Mouse (Mus musculus) heart, postnatal 14 days (tissue): ENCODE measurements at regions not wholly inside any gene's neighbourhood (a gene's known extent, or its start where the extent isn't known, plus 50 kb on each side); places are given as distances from the start of the nearest gene placed in this dataset.

Source experiments
- DNase-seq, 2 experiments: peaks; one replicate each; pipeline ENCODE4 v3.0.0; 2021 to 2022
- intact Hi-C: fragments of 180-260 bp; cut with DNase I; formaldehyde crosslinking; loops from one replicate; pipeline ENCODE4 v1.15.1; 2025

DNA sequence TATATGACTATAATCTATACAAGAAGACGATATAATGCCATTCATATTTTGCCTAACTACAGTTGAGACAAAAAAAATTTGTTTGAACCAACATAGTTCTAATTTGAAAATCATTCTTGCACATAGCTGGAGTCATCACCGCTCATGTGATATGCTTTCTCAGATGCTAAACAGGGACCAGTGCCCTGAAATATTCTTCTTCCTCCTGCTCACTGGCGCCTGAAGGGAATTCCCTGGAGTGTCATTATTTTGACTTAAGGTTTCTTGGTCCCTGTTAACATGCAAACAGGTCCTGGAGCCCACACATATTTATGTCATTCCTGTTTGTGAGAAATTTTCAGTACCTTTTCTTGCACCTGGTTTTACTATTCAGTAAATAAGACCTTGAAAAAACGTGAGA, 177.5 kb upstream of the Syt1 start:
- intact Hi-C loops: no loop called here
- no peak for DNase-seq

DNA sequence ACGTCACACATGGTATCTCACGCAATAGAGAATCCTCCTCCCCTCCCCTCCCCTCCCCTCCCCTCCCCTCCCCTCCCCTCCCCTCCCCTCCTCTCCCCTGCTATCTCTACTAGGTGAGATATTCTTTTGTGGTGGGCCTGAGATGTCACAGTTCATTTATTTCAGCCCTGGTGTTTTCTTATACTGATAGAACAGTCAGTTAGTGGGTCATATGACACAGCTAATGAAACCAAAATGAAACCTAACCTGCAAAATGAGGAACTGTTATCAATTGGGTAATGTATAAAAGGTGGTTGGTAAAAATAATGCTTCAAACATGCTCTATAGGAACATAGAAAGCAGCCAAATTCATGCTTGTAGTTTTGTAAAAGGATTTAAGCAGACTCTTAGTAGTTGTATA, 174.5 kb upstream of the Syt1 start:
- intact Hi-C loops: no loop called here
- DNase-seq: no peak

DNA sequence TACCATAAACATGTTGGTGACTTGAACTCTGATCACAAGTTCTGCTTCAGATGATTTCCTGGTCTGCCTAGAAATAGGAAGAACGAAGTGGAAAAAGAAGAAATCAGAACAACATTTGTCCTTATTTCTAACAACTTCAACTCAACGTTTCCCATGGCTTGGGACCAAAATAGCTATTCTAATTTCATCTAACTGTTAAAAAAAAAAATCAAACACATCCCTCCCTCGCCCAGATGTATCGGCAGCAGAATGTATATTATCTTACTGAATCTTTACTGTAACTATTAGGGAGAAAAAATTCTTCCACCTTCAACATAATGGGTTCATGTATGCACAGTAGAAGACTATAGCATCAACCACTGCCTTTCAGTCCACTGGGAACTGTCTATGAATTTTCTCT, 169.7 kb upstream of the Syt1 start:
- no peak for DNase-seq
- intact Hi-C loops: no loop called here

DNA sequence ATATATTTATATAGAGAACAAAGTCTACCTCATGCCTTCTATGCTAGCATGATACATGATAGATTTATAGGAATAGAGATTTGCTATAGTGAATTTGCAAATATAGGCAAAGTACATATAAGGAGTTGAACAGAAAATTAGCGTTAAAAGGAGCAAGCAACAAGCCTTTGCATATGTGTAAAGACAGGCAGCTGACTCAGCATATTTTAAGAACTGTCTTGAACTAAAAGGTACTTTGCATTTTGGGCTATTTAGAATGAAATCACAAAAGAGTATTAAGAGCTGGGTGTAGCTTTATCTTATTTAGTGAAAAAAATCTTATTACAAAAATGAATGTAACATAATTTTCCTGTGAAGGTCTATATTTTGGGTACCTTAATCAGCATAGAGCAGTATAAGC, 149.9 kb upstream of the Syt1 start:
- DNase-seq: no peak
- intact Hi-C loops: no loop called here

DNA sequence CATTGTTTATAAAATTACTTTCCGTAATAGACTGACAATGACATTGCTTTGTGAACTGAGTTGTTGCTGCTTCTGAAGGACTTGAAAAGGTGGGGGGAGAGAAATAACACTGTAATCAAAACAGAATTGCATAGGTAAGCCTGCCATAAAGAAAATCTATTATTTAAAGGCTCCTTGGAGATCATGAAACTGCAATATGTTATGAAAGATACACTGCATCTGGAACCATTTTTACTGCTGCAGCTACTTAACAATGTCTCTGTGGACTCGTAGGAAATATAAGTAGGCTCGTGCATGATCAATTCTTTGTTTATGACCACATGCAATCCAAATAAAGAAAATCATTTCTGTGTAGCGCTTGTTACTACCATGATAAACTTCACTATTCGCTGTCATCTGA, 145.0 kb upstream of the Syt1 start:
- no peak for DNase-seq
- intact Hi-C loops: no loop called here

DNA sequence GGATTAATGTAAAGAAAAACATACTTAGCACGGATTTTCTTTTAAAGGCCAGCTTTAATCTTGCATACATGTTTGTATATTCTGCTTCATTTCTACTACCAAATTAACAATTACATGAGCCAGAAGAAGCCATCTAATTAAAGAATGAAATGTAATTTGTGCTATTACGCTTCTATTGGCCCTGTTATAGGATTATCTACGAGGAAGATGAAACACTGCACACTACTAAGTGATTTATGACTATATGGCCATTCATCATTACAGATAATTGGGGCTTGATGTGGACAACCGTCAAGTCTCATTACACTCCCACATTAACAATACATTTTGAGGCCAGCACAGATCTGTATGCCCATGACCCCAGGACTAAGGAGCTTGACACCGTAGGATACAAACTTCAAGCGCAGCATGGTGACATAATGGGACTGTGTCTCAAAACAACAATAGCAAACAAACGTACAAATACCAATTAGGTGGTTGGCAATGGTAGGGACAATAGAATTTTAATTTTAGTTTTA, 129.7 kb upstream of the Syt1 start:
- intact Hi-C loops: no loop called here
- DNase-seq: no peak

DNA sequence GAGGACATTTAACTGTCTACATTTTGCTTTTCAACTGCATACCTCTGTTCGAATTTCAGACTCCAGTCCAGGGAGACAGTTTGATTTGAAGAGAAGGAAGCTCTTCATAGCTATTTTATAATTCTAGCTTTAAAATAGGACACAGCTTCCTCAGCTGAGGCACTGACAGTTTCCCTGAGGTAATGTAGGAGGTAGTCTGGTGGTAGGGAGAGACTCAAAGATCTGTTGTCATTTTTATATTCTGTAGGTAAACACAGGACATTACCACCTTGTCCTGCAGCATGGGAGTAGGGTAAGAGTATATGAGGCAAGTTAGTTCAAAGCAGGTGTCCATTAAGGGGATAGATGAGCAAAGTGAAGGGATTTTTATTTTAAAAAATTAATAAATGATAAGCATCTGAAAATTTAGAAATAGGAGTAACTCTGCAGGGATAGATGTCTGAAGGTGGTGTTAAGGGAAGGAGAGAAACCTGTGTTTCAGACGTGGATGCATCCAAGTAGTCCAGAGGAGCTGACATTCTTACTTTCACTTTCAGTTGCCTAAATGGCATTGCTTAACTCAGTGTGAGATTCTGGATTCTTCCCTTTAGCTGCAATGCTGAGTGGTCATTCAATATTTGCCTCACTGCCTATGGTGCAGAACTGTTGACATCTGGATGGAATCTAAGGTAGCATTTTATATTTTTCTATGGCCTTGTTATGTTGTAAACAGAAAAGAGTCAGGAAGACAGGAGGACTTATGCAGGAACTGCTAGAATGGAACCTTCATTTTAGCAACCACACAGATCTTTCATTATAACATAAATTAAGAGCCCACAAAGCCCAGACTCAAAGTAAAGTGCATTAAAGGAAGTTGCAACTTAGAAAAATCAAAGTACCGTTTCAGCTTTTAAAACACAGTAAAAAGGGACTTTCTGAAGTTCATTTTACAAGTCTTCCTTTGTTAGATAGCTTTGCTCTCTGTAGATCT, 126.3 kb upstream of the Syt1 start:
- DNase-seq: no peak
- intact Hi-C loops: no loop called here

DNA sequence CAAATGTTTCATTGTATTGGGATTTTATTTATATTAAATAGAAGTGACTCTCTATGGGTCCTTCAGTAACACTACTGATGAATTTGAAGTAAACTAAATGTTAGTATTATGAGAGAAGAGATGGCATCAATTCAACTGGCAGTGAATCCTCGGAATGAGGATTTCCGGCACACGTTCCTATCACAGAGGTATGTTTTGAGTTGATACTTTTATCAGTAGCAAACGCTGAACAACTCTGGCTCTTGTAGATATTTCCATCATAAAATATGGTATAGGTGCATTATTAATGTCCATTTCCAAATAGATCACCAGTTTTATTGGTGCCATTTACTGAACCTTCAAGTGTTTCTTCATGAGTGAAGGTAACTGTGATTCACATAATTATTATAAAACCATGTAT, 123.7 kb upstream of the Syt1 start:
- intact Hi-C loops: no loop called here
- DNase-seq: no peak

DNA sequence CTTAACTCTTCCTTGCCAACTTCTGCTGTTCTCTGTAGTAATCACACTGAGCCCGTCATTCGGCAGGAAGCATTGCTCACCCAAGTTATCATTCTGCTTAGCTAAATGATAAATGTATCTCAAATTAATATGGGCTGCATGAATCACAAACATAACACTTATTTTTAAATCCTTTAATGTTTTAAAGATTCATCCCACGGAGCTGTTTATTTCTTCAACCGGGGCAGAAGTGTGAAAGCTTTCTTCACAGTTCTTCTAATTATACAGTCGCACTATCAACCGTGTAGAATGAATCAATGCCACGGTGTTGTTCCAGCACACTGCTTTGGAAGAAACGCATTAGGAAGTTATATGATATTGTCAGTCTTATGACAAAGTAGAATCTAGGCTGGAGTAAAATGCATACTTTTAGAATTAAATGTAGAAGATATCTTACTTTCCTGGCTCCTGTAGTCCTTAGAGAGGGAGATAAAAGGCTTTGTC, 121.3 kb upstream of the Syt1 start:
- no peak for DNase-seq
- intact Hi-C loops: no loop called here

DNA sequence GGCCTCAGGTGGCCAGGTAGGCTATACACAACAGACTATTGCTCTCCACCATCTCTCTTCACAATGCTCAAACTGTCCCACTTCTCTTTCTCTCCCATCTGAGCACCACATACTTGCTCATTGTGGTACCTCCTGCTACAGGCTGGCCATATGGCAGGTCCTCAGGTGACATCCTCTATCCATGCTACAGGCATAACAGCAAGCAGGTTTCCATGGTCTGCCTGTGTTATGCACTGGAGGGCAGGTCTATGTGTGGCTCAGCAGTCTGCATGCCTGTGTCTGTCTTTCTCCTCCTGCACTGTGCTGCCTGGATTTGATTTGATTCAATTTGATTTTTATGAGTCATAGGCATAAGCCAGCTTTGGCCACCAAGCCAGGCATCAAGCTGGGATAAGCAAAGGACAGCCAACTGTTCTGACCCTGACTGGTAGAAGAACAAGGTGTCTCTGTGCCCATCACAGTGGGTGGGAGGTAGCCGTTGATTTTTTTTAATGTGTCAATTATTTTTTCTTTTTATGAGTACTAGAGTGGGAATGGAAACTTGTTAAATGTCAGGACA, 118.8 kb upstream of the Syt1 start:
- intact Hi-C loops: no loop called here
- no peak for DNase-seq

DNA sequence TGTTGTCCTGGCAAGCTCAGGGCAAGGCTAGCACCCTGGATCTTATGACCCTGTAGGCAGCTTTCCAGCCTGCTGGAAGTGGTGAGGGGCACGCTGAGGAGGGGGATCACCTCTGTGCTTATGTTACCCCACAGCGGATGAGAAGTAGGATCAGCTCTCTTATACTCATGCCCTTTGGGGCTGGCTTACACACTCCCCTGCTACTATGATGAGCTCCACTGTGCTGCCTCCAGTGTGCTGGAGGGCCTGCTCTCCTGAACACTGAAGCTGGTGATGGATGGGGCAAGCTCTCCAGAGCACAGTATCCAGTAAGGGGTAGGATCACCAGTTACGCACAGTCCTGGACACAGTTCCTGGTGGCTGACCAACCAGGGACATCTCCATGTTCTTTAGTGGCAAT, 118.3 kb upstream of the Syt1 start:
- intact Hi-C loops: no loop called here
- no peak for DNase-seq

DNA sequence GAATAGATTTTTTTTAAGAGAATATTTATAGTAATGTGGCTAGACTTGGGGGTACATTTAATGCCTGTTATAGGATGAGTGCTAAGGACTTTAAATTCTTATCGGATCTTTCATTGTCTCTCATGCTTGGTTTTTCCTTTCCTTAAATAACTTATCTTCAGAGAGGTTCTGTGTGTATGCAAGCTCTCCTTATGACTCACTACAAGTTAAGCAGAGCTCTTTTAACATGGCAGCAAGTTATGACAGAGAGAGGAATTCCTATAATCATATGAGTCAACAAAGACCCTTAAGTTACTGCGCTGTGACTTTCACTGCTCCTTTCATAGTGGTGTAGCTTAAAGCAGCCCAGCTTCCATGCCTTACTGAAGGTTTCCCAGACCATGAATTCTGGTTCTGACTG, 115.9 kb upstream of the Syt1 start:
- intact Hi-C loops: no loop called here
- no peak for DNase-seq

DNA sequence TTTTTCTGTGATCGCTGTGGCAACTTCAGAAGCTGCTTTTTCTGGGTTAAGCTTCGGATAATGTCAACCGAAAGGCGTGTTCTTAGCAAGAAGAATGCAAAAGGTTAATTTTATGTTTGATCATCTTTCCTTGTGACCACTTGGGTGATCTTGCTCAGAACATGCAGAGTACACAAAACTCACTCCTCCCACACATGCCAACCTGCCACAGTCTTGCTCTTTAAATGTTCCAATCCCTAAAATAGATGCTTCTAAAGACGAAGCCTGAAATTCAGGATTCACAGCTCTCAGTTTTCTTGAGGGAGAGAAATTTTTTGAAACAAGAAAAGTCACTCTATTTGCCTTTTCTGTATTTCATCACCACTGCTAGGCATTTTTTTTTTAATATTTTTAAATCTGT, 106.4 kb upstream of the Syt1 start:
- DNase-seq: no peak
- intact Hi-C loops: no loop called here

DNA sequence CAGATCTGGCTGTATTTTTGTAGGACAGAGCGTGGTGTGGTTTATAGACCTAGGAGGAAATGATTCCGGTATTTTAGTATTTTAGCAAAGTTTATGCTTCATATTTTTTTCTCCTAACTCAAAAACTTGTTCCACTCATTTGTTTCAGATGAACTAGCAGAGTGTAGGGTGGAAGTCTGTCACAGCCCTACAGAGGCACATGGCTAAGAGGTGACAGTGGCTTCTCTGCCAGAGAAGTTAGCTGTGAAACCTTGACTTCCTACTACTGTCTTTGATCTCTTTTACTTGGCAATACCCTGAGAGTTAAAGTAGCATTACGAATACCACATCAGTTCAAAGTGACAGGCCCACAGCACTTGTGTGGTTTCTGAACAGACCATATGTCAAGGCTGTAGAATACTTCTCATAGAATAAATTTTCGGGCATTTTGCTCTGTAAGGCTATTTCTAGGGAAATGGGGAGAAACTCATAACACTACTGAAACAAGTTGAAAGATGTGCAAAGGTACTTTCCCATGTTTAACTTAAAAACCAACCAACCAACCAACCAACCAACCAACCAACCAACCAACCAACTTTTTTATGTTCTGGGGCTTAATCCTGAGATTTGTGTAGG, 104.3 kb upstream of the Syt1 start:
- DNase-seq: no peak
- intact Hi-C loops: no loop called here

DNA sequence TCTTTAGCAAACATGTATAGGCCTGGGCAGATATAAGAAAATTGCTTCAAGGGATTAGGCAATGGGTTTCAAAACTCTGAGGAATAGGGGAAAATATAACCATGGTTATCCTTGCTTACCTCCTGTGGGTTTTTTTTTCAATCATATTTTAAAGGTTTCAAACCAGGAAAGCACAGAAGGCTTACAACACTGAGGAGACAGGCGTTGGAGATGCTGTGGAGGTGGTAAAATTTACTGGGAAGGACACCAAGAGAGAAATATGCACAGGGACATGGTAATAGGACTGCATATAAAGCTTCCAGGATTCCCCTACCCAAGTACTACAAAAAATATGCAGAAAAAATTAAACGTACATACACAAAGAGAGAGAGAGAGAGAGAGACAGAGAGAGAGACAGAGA, 95.0 kb upstream of the Syt1 start:
- DNase-seq: no peak
- intact Hi-C loops: no loop called here

DNA sequence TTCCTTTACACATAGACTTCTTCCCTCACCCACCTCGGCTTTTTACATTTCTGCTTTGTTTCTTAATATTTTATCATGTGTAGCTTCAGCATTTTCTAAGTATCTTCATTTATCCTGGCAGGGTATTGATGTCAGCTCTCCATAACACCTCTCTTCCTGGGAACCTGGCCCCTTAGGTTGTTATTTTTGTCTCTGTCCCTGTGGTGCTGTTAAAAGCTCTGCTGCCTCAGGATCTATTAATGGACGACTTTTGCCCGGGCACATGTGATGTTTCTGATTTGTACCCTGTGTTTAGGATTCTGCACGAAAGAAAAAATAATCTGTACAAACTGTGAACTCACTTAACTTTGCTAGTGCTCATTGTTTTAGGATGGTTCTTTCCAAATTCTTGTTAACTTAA, 81.4 kb upstream of the Syt1 start:
- intact Hi-C loops: no loop called here
- no peak for DNase-seq

DNA sequence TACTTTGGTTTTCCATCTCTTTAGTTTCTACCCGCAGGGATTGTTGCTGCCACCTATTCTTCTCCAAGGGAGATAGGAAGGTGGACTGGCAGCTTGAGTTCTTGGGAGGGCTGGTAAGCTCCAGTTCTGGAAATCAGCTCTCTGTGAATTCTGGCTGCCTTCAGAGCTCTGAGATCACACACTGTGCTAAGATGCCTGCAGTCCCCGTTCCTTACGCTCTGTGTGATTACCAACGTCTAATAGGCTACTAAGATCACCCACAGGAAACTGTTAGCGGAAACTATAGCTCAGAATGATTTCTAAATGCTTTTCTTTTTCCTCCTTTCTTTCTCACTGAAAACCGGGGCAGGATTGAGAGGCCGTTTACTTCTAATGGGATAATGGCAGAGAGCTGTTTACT, 69.0 kb upstream of the Syt1 start:
- no peak for DNase-seq

DNA sequence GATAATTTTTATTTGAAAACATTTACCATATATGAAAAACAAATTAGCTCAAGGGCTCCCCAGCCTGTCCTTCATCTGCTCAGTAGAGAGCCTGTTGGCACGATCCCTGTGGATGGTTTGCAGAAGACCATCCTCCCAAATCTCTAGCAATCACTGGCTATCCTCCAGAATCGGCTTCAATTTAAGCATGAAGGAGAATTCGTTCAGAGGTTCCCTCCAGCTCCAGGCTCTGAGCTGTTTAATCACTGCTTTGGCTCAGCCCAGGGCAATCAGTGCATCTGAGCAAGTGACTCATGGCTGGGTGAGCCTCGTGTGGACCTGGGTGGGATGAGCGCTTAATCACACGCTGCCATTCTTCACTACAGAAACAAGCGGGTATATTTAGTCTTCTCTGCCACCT, 63.4 kb upstream of the Syt1 start:
- intact Hi-C loops: no loop called here
- no peak for DNase-seq

More for the DNA sequence above, 69.0 kb upstream of the Syt1 start:
- intact Hi-C loops: no loop called here
